Mouse (Mus musculus) stomach, embryonic 15.5 days (tissue): Measurements from ENCODE around the gene Hivep1. TPM values are rescaled to one million over a fixed set of nuclear protein-coding genes. Genes with fewer than 3 reads are reported as not detected.
A peak's percentile ranks its signal among the peaks of the same experiment; 100 is the strongest.

ENCODE experiments used
- ATAC-seq: fragments of 200-750 bp; cut with Nextera tagmentation; 2 replicates; pipeline ENCODE4 v1.8.0; 2017; ENCODE audit warnings: low read depth, moderate number of reproducible peaks, moderate TSS enrichment; ENCODE audit not compliant: insufficient read depth, low FRiP score
- H3K27ac ChIP-seq: fragments of 300-500 bp; sonication (generic); 2 replicates; pipeline ENCODE4 v1.5.1; 2015; ENCODE audit warnings: mild to moderate bottlenecking, inconsistent platforms
- H3K27me3 ChIP-seq: fragments of 300-500 bp; sonication (generic); replicated peaks from 2 replicates; pipeline ENCODE4 v1.6.1; 2015; ENCODE audit warnings: inconsistent platforms
- H3K36me3 ChIP-seq: fragments of 300-500 bp; sonication (generic); 2 replicates; pipeline ENCODE4 v1.6.1; 2015; ENCODE audit warnings: inconsistent platforms
- H3K4me1 ChIP-seq: fragments of 300-500 bp; sonication (generic); 2 replicates; pipeline ENCODE4 v1.6.1; 2015; ENCODE audit warnings: inconsistent platforms
- H3K4me2 ChIP-seq: fragments of 300-500 bp; sonication (generic); 2 replicates; pipeline ENCODE4 v1.6.1; 2015; ENCODE audit warnings: mild to moderate bottlenecking, inconsistent platforms
- H3K4me3 ChIP-seq: fragments of 300-500 bp; sonication (generic); replicated peaks from 2 replicates; pipeline ENCODE4 v1.5.1; 2015; ENCODE audit warnings: inconsistent platforms
- H3K9ac ChIP-seq: fragments of 300-500 bp; sonication (generic); 2 replicates; pipeline ENCODE4 v1.6.1; 2015; ENCODE audit warnings: inconsistent platforms
- H3K9me3 ChIP-seq: fragments of 300-500 bp; sonication (generic); 2 replicates; pipeline ENCODE4 v1.6.1; 2016; ENCODE audit warnings: inconsistent platforms
- WGBS: fragments of 180-500 bp; shearing (Covaris S2); methylation state at CpG from one replicate; pipeline ENCODE4 v1.1.7; 2015; 5-methylcytosine and 5-hydroxymethylcytosine counted together
- polyA plus RNA-seq: library from polyadenylated mRNA; unstranded; fragments of >200 nt; fragmentation: Nextera tagmentation; extraction: Ambion mirVana; gene quantifications from 2 replicates; pipeline ENCODE4 v1.2.1, GENCODE M21; 2015

Gene Hivep1
- polyA plus RNA-seq, result 9.4 and 11.1 TPM in 2 replicates

DNA sequence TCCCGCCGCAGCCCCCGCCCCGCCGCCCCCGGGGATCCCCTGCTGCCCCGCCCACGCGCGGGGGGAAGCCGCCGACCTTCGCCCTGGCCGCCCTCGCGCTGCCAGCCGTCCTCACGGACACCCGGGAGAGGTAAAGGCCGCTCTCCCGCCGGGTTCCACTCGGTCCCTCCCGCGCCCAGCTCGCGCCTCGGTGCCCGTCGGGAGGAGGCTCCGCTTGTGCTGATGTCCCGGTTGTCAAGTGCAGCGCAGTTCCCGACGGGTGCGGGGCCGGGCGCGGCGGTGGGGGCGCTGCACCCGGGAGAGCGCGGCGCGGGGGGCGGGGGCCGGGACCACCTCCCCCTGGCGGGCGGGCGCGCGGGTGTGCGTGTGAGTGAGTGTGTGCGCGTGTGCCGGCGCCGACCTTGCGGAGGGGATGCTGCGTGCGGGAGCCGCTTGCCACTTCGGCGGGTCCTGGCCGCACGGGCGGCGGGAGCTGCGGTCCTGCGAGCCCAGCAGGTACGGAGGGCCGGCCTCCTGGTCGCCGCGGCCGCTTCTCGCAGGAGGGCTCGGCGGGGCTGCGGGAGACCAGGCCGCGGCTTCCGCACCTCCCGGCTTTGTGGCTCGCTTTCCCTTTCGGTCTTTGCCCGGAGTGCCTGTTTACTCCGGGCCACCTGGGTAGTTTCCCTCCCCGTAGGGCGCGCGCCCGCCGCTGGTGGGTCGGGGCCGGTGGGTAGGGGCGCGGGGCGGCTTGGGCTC lies at the start of gene Hivep1:
TSS of gene Hivep1 (plus strand) at position 61 of the 735 bp plus-strand sequence.
- H3K4me2 ChIP-seq, result peak within 1 kb of the TSS; percentile 87
- H3K9me3 ChIP-seq, result no peaks in the 10 kb centered on the region
- peak; percentile 3; the same call in 1 of the 2 replicates for ATAC-seq
- H3K9ac ChIP-seq, result peak within 1 kb of the TSS; percentile 88
- H3K4me1 ChIP-seq, result peaks cover 4% of the 10 kb centered on the region; the same call in 1 of the 2 replicates
- H3K27me3 ChIP-seq, result no peaks in the 10 kb centered on the region
- WGBS, result under 1% methylated on average over 60 of the region's 100 CpGs
- peak within 1 kb of the TSS; percentile 92 for H3K4me3 ChIP-seq
- H3K36me3 ChIP-seq, result peaks cover 4% of the 10 kb centered on the region; the same call in 1 of the 2 replicates
- H3K27ac ChIP-seq, result peak within 1 kb of the TSS; percentile 96

GRCm38 (mm10) chr13:42015484-42016045 lies 36.3 kb upstream of the Hivep1 start:
- Histone ChIP-seq H3K27ac (no peak overlapping the region), H3K9me3 (no peaks in the 10 kb centered on the region), H3K9ac (no peak overlapping the region), H3K4me2 (no peak overlapping the region), H3K4me1 (no peaks in the 10 kb centered on the region), H3K36me3 (no peaks in the 10 kb centered on the region), H3K4me3 (no peak overlapping the region), H3K27me3 (no peaks in the 10 kb centered on the region)
- no peak for ATAC-seq
- 75% methylated on average over 10 of the region's 10 CpGs for WGBS

GRCm38 (mm10) chr13:42016218-42016617 lies 35.6 kb upstream of the Hivep1 start:
- Histone ChIP-seq H3K4me3 (no peak overlapping the region), H3K36me3 (no peaks in the 10 kb centered on the region), H3K9ac (no peak overlapping the region), H3K27ac (no peak overlapping the region), H3K27me3 (no peaks in the 10 kb centered on the region), H3K9me3 (no peaks in the 10 kb centered on the region), H3K4me1 (no peaks in the 10 kb centered on the region), H3K4me2 (no peak overlapping the region)
- ATAC-seq, result no peak
- WGBS, result 84% methylated on average over 5 of the region's 5 CpGs

DNA sequence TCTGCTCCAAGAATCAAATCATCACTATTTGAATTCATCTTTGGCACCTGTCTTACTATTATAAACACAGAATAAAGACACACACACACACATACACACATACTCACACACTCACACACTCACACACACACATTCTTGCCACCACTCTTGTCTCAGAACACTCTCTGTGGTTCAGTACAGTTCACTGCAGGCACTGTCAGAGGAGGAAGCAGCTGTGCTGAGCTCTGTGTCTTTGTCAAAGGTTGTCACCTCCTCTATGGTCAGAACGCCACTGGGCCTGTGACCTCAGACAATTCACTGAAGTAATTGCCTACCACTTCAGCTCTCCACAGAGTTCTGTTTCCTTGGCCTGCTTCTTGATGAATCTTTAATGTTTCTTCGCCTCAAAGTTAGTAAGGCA lies 33.5 kb upstream of the Hivep1 start:
- no peak overlapping the region for H3K27ac ChIP-seq
- ATAC-seq, result no peak
- H3K4me2 ChIP-seq, result no peak overlapping the region
- no peaks in the 10 kb centered on the region for H3K4me1 ChIP-seq
- H3K9me3 ChIP-seq, result no peaks in the 10 kb centered on the region
- 60% methylated on average over 2 of the region's 2 CpGs for WGBS
- H3K4me3 ChIP-seq, result no peak overlapping the region
- H3K9ac ChIP-seq, result no peak overlapping the region
- no peaks in the 10 kb centered on the region for H3K27me3 ChIP-seq
- H3K36me3 ChIP-seq, result no peaks in the 10 kb centered on the region

GRCm38 (mm10) chr13:42041203-42041602 lies 10.6 kb upstream of the Hivep1 start:
- no peaks in the 10 kb centered on the region for H3K27me3 ChIP-seq
- H3K9ac ChIP-seq, result no peak overlapping the region
- WGBS, result 12% methylated on average over 2 of the region's 2 CpGs
- no peaks in the 10 kb centered on the region for H3K36me3 ChIP-seq
- no peak overlapping the region for H3K27ac ChIP-seq
- no peaks in the 10 kb centered on the region for H3K9me3 ChIP-seq
- 0 out of 2 replicates have a peak, but pooled peaks cover 2% of the 10 kb centered on the region for H3K4me1 ChIP-seq
- no peak overlapping the region for H3K4me3 ChIP-seq
- no peak overlapping the region for H3K4me2 ChIP-seq
- ATAC-seq, result no peak

DNA sequence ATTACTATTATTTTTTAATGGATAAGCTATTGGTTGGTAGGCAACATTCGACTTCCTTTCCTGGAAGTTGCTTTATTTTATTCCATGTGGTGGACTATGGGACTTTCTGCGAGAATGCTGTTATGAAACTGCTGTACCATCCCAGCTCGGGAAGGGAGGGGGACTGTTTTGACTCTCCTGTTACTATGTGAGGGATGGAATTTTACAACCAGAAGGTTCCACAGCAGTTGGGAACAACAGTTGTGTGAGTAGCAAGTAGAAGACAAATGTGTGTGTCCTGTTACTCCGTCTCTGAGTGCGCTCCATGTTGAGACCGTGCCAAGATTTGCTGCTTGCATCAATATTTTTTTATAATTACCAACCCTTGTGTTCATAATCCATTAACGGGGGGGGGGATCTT lies 8.4 kb upstream of the Hivep1 start:
- Histone ChIP-seq H3K36me3 (no peaks in the 10 kb centered on the region), H3K9me3 (no peaks in the 10 kb centered on the region), H3K4me2 (no peak overlapping the region), H3K4me1 (0 out of 2 replicates have a peak, but pooled peaks cover 2% of the 10 kb centered on the region), H3K4me3 (no peak overlapping the region), H3K27me3 (no peaks in the 10 kb centered on the region), H3K27ac (no peak overlapping the region), H3K9ac (no peak overlapping the region)
- no peak for ATAC-seq
- WGBS, result 72% methylated on average over 7 of the region's 7 CpGs

DNA sequence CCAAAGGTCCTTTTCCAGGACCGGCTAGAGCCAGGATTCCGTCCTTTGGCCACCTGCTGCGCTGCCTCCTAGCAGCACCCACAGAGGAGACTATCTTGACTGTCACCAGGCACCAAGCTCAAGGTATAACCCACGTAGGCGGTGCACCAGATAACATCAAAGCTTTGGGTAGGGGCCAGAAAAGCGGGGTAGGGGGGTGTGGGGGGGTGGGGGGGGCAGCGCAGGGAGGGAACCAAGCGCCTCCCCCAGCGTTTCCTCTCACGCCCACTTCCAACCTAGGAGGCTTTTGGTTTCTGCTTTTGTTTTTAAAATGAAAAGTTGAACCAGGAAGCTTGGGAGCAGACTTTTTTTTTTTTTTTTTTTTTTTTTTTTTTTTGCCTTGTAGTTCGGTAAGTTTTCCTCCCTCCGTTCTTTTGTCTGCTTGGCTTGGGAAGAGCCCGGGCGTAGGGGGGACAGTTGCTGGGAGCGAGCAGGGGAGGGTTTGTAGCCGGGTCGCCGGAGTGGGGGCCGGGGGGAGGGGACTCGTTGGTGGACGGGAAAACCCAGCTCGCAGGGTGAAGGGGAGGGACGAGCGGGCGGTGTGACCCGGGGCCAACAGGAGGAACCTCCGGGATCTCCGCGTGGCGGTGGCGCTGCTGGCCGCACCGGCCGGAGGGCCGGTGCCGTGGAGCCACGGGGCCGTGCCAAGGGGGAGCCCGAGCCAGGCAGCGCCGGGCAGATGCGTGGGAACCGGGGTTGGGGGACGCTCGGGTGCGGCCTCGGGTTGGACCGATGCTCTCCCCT lies 2.6 kb upstream of the Hivep1 start:
- peak; percentile 12; the same call in 1 of the 2 replicates for ATAC-seq

DNA sequence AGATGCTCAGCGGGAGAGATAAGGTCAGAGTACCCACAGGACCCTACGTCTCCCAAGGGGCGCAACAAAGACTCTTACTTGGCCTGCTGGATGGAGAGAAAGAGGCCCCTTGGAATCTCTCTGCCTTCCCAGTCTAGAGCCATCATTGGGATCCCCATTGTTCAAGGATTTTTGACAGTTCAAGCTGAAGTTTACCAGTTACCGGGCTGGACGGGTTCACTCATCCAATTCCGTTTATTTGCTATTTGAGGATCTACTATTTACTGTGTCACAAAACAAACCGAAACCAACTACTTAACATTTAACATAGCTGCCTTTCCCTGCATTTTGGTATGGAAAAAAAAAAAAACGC lies 2.1 kb upstream of the Hivep1 start:
- no peak for ATAC-seq
- H3K4me2 ChIP-seq, result peak overlapping the region; percentile 57
- WGBS, result 2% methylated on average over 8 of the region's 8 CpGs
- peak overlapping the region; percentile 40 for H3K9ac ChIP-seq
- H3K27ac ChIP-seq, result peak overlapping the region; percentile 93
- no peaks in the 10 kb centered on the region for H3K27me3 ChIP-seq
- peaks cover 4% of the 10 kb centered on the region; the same call in 1 of the 2 replicates for H3K4me1 ChIP-seq
- H3K36me3 ChIP-seq, result no peaks in the 10 kb centered on the region
- H3K4me3 ChIP-seq, result peak overlapping the region; percentile 72
- H3K9me3 ChIP-seq, result no peaks in the 10 kb centered on the region

More for the DNA sequence above, 2.6 kb upstream of the Hivep1 start:
- H3K9ac ChIP-seq, result peak overlapping the region; percentile 40
- peak overlapping the region; percentile 57 for H3K4me2 ChIP-seq
- no peaks in the 10 kb centered on the region for H3K9me3 ChIP-seq
- no peaks in the 10 kb centered on the region for H3K36me3 ChIP-seq
- WGBS, result 1% methylated on average over 48 of the region's 48 CpGs
- no peaks in the 10 kb centered on the region for H3K27me3 ChIP-seq
- peak overlapping the region; percentile 72 for H3K4me3 ChIP-seq
- peak overlapping the region; percentile 93 for H3K27ac ChIP-seq
- H3K4me1 ChIP-seq, result peaks cover 4% of the 10 kb centered on the region; the same call in 1 of the 2 replicates

DNA sequence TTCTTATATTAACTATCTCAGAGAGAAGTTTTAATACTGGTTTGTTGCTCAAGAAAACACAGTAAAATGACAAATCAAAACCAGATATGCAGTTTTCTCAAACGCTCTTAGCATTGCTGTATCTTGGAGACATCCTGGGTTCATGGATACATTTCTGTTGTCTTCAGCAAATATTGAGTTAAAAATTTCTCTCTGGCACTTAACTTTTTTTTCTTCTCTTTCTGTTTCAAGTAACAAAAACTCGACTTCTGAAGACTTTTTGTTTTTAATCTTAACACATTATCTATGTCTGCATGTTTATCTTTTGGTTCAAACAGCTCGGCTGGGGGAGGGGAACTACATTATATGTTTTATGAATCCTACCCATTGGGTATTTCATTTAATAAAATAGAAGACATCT lies 1.7 kb upstream of the Hivep1 start:
- Histone ChIP-seq H3K4me2 (peak overlapping the region; percentile 57), H3K27ac (peak overlapping the region; percentile 93; the same call in 1 of the 2 replicates), H3K4me3 (no peak overlapping the region; the same call in 1 of the 2 replicates), H3K36me3 (no peaks in the 10 kb centered on the region), H3K9me3 (no peaks in the 10 kb centered on the region), H3K27me3 (no peaks in the 10 kb centered on the region), H3K4me1 (peaks cover 4% of the 10 kb centered on the region; the same call in 1 of the 2 replicates), H3K9ac (no peak overlapping the region)
- ATAC-seq, result no peak
- 8% methylated on average over 3 of the region's 3 CpGs for whole genome bisulfite sequencing

- WGBS, result 2% methylated on average over 10 of the region's 10 CpGs
Observed at GRCm38 (mm10) chr13:42050880-42051201, 980 bp upstream of the Hivep1 start.

DNA sequence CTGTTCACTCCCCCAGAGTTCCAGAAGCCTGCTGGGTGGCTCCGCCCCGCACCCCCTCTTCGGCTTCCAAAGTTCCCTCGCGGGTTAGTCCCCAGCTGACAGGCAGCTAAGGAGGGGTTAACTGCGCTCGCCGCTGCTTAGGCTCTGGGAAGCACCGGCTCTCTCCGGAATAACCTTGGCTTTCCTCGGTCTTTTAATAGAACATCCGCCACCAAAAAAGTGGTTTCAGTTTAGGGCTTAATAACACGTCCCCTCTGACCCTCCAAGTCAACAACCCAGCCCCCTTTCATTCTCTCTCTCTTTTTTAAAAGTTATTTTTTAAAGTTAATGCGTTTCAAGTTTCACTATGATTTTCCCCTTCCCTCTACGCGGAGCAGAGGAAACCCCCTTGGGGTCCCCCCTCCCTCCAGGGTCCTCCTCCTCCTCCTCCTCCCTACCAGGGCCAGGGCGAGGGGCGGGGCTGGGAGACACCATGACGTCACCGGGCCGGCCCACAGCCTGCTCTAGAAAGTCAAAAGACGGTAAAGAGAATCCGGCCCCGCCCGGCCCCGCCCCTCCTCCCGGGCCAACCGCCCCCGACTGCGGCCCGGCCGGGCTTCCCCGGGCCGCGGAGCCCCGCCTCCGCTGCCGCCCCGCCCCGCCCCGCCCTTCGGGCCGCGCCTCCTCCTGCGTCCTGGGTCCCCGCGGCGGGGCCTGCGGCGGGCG lies 467 bp upstream of the Hivep1 start:
- Histone ChIP-seq H3K4me1 (peaks cover 4% of the 10 kb centered on the region; the same call in 1 of the 2 replicates), H3K9me3 (no peaks in the 10 kb centered on the region), H3K4me3 (peak overlapping the region; percentile 92), H3K27ac (peak overlapping the region; percentile 80), H3K36me3 (peaks cover 2% of the 10 kb centered on the region; the same call in 1 of the 2 replicates), H3K9ac (no peak overlapping the region), H3K4me2 (peak overlapping the region; percentile 57), H3K27me3 (no peaks in the 10 kb centered on the region)
- peak; percentile 88 for ATAC-seq
- WGBS, result under 1% methylated on average over 22 of the region's 51 CpGs

More at GRCm38 (mm10) chr13:42050880-42051201, 980 bp upstream of the Hivep1 start:
- no peak for ATAC-seq
- H3K9me3 ChIP-seq, result no peaks in the 10 kb centered on the region
- H3K9ac ChIP-seq, result no peak overlapping the region; the same call in 1 of the 2 replicates
- H3K4me2 ChIP-seq, result peak overlapping the region; percentile 57
- H3K4me1 ChIP-seq, result peaks cover 4% of the 10 kb centered on the region; the same call in 1 of the 2 replicates
- no peaks in the 10 kb centered on the region for H3K27me3 ChIP-seq
- no peaks in the 10 kb centered on the region for H3K36me3 ChIP-seq
- peak overlapping the region; percentile 92 for H3K4me3 ChIP-seq
- peak overlapping the region; percentile 80 for H3K27ac ChIP-seq
